Mouse (Mus musculus): ENCODE measurements around the gene Ccr8.

Ccr8 gene

GRCm38 (mm10) chr9:120091696-120092238, at the start of gene Ccr8:
Gene Ccr8 (plus strand): TSS chr9:120092114.
- ChIA-PET POLR2A (interaction anchor here in 1 of 4 experiments (0.9 kb wide), 1 partner anchor 37 kb away, joined by 3 read pairs; no protein-coding TSS in a partner anchor), CTCF (interaction anchor here in 2 of 4 experiments (1.0 to 1.3 kb wide), 3 partner anchors 10 to 19 kb away, joined by 3 read pairs; no protein-coding TSS in a partner anchor)

- ChIA-PET POLR2A (interaction anchor here in 1 of 4 experiments (0.8 to 1.5 kb wide), 2 partner anchors 75 to 85 kb away, joined by 3 to 5 read pairs; partner anchors contain the start of gene Rpsa), CTCF (interaction anchor here in 2 of 4 experiments (0.9 to 1.4 kb wide), 3 partner anchors 30 to 38 kb away, joined by 3 to 5 read pairs (median 3); no protein-coding TSS in a partner anchor)
These were observed 48.8 kb upstream of the Ccr8 start for GRCm38 (mm10) chr9:120043115-120043514.

GRCm38 (mm10) chr9:120048495-120048894, 43.4 kb upstream of the Ccr8 start:
- ChIA-PET POLR2A (interaction anchor here in 1 of 4 experiments (1.2 kb wide), 1 partner anchor 21 kb away, joined by 3 read pairs; the partner anchor contains the start of gene Cx3cr1), CTCF (interaction anchor here in 2 of 4 experiments (0.6 to 0.9 kb wide), 4 partner anchors 12 to 117 kb away, joined by 3 to 6 read pairs (median 4); no protein-coding TSS in a partner anchor)

- ChIA-PET POLR2A (no interaction called here), CTCF (interaction anchor here in 3 of 4 experiments (0.9 to 1.2 kb wide), 4 partner anchors 24 to 42 kb away, joined by 3 to 4 read pairs (median 4); no protein-coding TSS in a partner anchor)
These were observed 42.5 kb upstream of the Ccr8 start for GRCm38 (mm10) chr9:120049407-120049806.

- POLR2A ChIA-PET: interaction anchor here in 2 of 4 experiments (0.8 to 1.5 kb wide), 6 partner anchors 12 to 81 kb away, joined by 3 to 5 read pairs (median 4); partner anchors contain the start of gene Rpsa (in 2 of the 2)
- CTCF ChIA-PET: interaction anchor here in 1 of 4 experiments (1.2 kb wide), 1 partner anchor 18 kb away, joined by 3 read pairs; no protein-coding TSS in a partner anchor
These were observed 37.2 kb upstream of the Ccr8 start for GRCm38 (mm10) chr9:120054545-120055277.

GRCm38 (mm10) chr9:120056201-120056600, 35.7 kb upstream of the Ccr8 start:
- POLR2A ChIA-PET: interaction anchor here in 1 of 4 experiments (1.4 kb wide), 1 partner anchor 72 kb away, joined by 5 read pairs; the partner anchor contains the start of gene Rpsa

GRCm38 (mm10) chr9:120058730-120059129, 33.2 kb upstream of the Ccr8 start:
- POLR2A ChIA-PET: no interaction called here
- CTCF ChIA-PET: interaction anchor here in 3 of 4 experiments (0.6 to 2.0 kb wide), 4 partner anchors 10 to 15 kb away, joined by 3 to 7 read pairs (median 3); no protein-coding TSS in a partner anchor

More at GRCm38 (mm10) chr9:120056201-120056600, 35.7 kb upstream of the Ccr8 start:
- CTCF ChIA-PET: no interaction called here

GRCm38 (mm10) chr9:120064317-120064716, 27.6 kb upstream of the Ccr8 start:
- ChIA-PET POLR2A (interaction anchor here in 2 of 4 experiments (0.7 to 1.0 kb wide), 3 partner anchors 9 to 61 kb away, joined by 3 to 4 read pairs (median 3); no protein-coding TSS in a partner anchor), CTCF (interaction anchor here in 3 of 4 experiments (0.7 to 1.8 kb wide), 5 partner anchors 9 to 637 kb away, joined by 3 to 7 read pairs (median 4); no protein-coding TSS in a partner anchor)

- ChIA-PET POLR2A (interaction anchor here in 2 of 4 experiments (0.6 to 1.3 kb wide), 5 partner anchors 13 to 901 kb away, joined by 3 to 7 read pairs (median 5); no protein-coding TSS in a partner anchor), CTCF (interaction anchor here in 3 of 4 experiments (0.5 to 2.8 kb wide), 5 partner anchors 8 to 541 kb away, joined by 3 to 8 read pairs (median 4); no protein-coding TSS in a partner anchor)
These were observed 24.3 kb upstream of the Ccr8 start for GRCm38 (mm10) chr9:120067609-120068008.

- CTCF ChIA-PET: interaction anchor here in 3 of 4 experiments (0.6 to 2.8 kb wide), 5 partner anchors 11 to 541 kb away, joined by 3 to 8 read pairs (median 5); no protein-coding TSS in a partner anchor
- POLR2A ChIA-PET: interaction anchor here in 2 of 4 experiments (0.6 to 0.7 kb wide), 4 partner anchors 63 to 902 kb away, joined by 3 to 7 read pairs (median 4); no protein-coding TSS in a partner anchor
These were observed 23.9 kb upstream of the Ccr8 start for GRCm38 (mm10) chr9:120068047-120068446.

GRCm38 (mm10) chr9:120069779-120070178, 22.1 kb upstream of the Ccr8 start, which contains the start of gene Cx3cr1:
Gene Cx3cr1 (minus strand): TSS chr9:120069879.
- CTCF ChIA-PET: interaction anchor here in 2 of 4 experiments (0.6 to 2.8 kb wide), 4 partner anchors 11 to 454 kb away, joined by 4 to 8 read pairs (median 6); no protein-coding TSS in a partner anchor
- POLR2A ChIA-PET: interaction anchor here in 1 of 4 experiments (1.3 kb wide), 1 partner anchor 22 kb away, joined by 3 read pairs; no protein-coding TSS in a partner anchor

GRCm38 (mm10) chr9:120071251-120071650, 20.7 kb upstream of the Ccr8 start:
- ChIA-PET CTCF (interaction anchor here in 3 of 4 experiments (0.6 to 3.6 kb wide), 7 partner anchors 10 to 1614 kb away, joined by 3 to 16 read pairs (median 3); no protein-coding TSS in a partner anchor), POLR2A (interaction anchor here in 1 of 4 experiments (1.7 kb wide), 1 partner anchor 8 kb away, joined by 4 read pairs; no protein-coding TSS in a partner anchor)

GRCm38 (mm10) chr9:120073169-120073568, 18.7 kb upstream of the Ccr8 start:
- ChIA-PET POLR2A (interaction anchor here (0.6 to 1.6 kb wide), 13 partner anchors 9 to 1687 kb away, joined by 3 to 8 read pairs (median 3); partner anchors contain the start of gene Csrnp1 (in 1 of the 4)), CTCF (interaction anchor here (0.6 to 3.6 kb wide), 79 partner anchors 8 to 1190 kb away, joined by 3 to 16 read pairs (median 4); partner anchors contain the start of genes Csrnp1 (in 1 of the 4) and Xirp1 (in 1 of the 4))

GRCm38 (mm10) chr9:120074516-120074915, 17.4 kb upstream of the Ccr8 start:
- CTCF ChIA-PET: interaction anchor here in 1 of 4 experiments (1.3 kb wide), 1 partner anchor 90 kb away, joined by 4 read pairs; no protein-coding TSS in a partner anchor
- POLR2A ChIA-PET: interaction anchor here in 1 of 4 experiments (1.6 kb wide), 1 partner anchor 129 kb away, joined by 8 read pairs; no protein-coding TSS in a partner anchor

GRCm38 (mm10) chr9:120078241-120078640, 13.7 kb upstream of the Ccr8 start:
- CTCF ChIA-PET: interaction anchor here in 1 of 4 experiments (1.4 kb wide), 1 partner anchor 21 kb away, joined by 4 read pairs; no protein-coding TSS in a partner anchor

GRCm38 (mm10) chr9:120079901-120080300, 12.0 kb upstream of the Ccr8 start:
- ChIA-PET CTCF (interaction anchor here in 2 of 4 experiments (0.6 to 2.2 kb wide), 8 partner anchors 9 to 530 kb away, joined by 3 to 23 read pairs (median 4); no protein-coding TSS in a partner anchor), POLR2A (interaction anchor here in 3 of 4 experiments (0.7 to 3.3 kb wide), 3 partner anchors 8 to 18 kb away, joined by 3 to 9 read pairs (median 4); no protein-coding TSS in a partner anchor)

More at GRCm38 (mm10) chr9:120078241-120078640, 13.7 kb upstream of the Ccr8 start:
- POLR2A ChIA-PET: interaction anchor here in 2 of 4 experiments (1.0 to 2.1 kb wide), 3 partner anchors 20 to 51 kb away, joined by 4 to 6 read pairs (median 5); partner anchors contain the start of gene Rpsa (in 1 of the 2)

- CTCF ChIA-PET: interaction anchor here (0.5 to 2.2 kb wide), 42 partner anchors 8 to 282 kb away, joined by 3 to 23 read pairs (median 4); partner anchors contain the start of genes Ccr8 (in 2 of the 4), Cx3cr1 (in 1 of the 4), Mobp (in 1 of the 4) and Slc25a38 (in 1 of the 4)
- POLR2A ChIA-PET: interaction anchor here in 2 of 4 experiments (0.6 to 3.3 kb wide), 5 partner anchors 18 to 51 kb away, joined by 3 to 9 read pairs (median 4); partner anchors contain the start of gene Rpsa (in 2 of the 2)
These were observed 11.3 kb upstream of the Ccr8 start for GRCm38 (mm10) chr9:120080546-120081108.
